Mouse (Mus musculus) embryonic facial prominence, embryonic 13.5 days (tissue): Measurements from ENCODE around the gene Znrf2. TPM values are rescaled to one million over a fixed set of nuclear protein-coding genes. Genes with fewer than 3 reads are reported as not detected.

Experiments
- ATAC-seq: fragments of 200-750 bp; cut with Nextera tagmentation; 2 replicates; pipeline ENCODE4 v1.8.0; 2017; ENCODE audit warnings: low read depth; ENCODE audit not compliant: insufficient number of reproducible peaks, insufficient read depth, low FRiP score, low TSS enrichment
- H3K27ac ChIP-seq: fragments of 300-500 bp; sonication (generic); 2 replicates; pipeline ENCODE4 v1.5.1; 2015; ENCODE audit warnings: moderate library complexity, mild to moderate bottlenecking, inconsistent platforms
- H3K27me3 ChIP-seq: fragments of 300-500 bp; sonication (generic); 2 replicates; pipeline ENCODE4 v1.6.1; 2015; ENCODE audit warnings: mild to moderate bottlenecking, inconsistent platforms
- H3K36me3 ChIP-seq: fragments of 300-500 bp; sonication (generic); 2 replicates; pipeline ENCODE4 v1.6.1; 2015; ENCODE audit warnings: mild to moderate bottlenecking, inconsistent platforms
- H3K4me1 ChIP-seq: fragments of 300-500 bp; sonication (generic); 2 replicates; pipeline ENCODE4 v1.6.1; 2015; ENCODE audit warnings: inconsistent platforms
- H3K4me2 ChIP-seq: fragments of 300-500 bp; sonication (generic); 2 replicates; pipeline ENCODE4 v1.6.1; 2015; ENCODE audit warnings: moderate library complexity, mild to moderate bottlenecking, inconsistent platforms
- H3K4me3 ChIP-seq: fragments of 300-500 bp; sonication (generic); 2 replicates; pipeline ENCODE4 v1.5.1; 2015; ENCODE audit warnings: mild to moderate bottlenecking, inconsistent platforms
- H3K9ac ChIP-seq: fragments of 300-500 bp; sonication (generic); 2 replicates; pipeline ENCODE4 v1.6.1; 2015; ENCODE audit warnings: mild to moderate bottlenecking, inconsistent platforms
- H3K9me3 ChIP-seq: fragments of 300-500 bp; sonication (generic); 2 replicates; pipeline ENCODE4 v1.6.1; 2016; ENCODE audit warnings: inconsistent platforms
- WGBS: fragments of 180-500 bp; shearing (Covaris S2); methylation state at CpG from one replicate; pipeline ENCODE4 v1.1.7; 2015; ENCODE audit warnings: mixed read lengths; 5-methylcytosine and 5-hydroxymethylcytosine counted together
- polyA plus RNA-seq: library from polyadenylated mRNA; unstranded; fragments of >200 nt; fragmentation: Nextera tagmentation; extraction: Ambion mirVana; gene quantifications from 2 replicates; pipeline ENCODE4 v1.2.1, GENCODE M21; 2015

The Znrf2 gene
- polyA plus RNA-seq, result 3.5 and 3.7 TPM in 2 replicates

- Histone ChIP-seq H3K27ac (peak within 1 kb of the TSS; percentile 96), H3K9me3 (no peaks in the 10 kb centered on the region), H3K36me3 (no peaks in the 10 kb centered on the region), H3K9ac (peak within 1 kb of the TSS; percentile 92), H3K27me3 (no peaks in the 10 kb centered on the region), H3K4me3 (peak within 1 kb of the TSS; percentile 85), H3K4me1 (peaks cover 25% of the 10 kb centered on the region), H3K4me2 (peak within 1 kb of the TSS; percentile 63)
- WGBS, result under 1% methylated on average over 59 of the region's 88 CpGs
- peak; percentile 99 for ATAC-seq
These were observed at the start of gene Znrf2 for GRCm38 (mm10) chr6:54816388-54817065. Gene Znrf2, plus strand, starts transcription at chr6:54816916.

- peaks cover 7% of the 10 kb centered on the region; the same call in 1 of the 2 replicates for H3K4me1 ChIP-seq
- H3K36me3 ChIP-seq, result no peaks in the 10 kb centered on the region
- H3K27ac ChIP-seq, result no peak overlapping the region
- WGBS, result 23% methylated on average over 4 of the region's 4 CpGs
- no peak for ATAC-seq
- no peak overlapping the region for H3K4me3 ChIP-seq
- no peak overlapping the region for H3K9ac ChIP-seq
- no peaks in the 10 kb centered on the region; the same call in 1 of the 2 replicates for H3K27me3 ChIP-seq
- no peaks in the 10 kb centered on the region for H3K9me3 ChIP-seq
- H3K4me2 ChIP-seq, result no peak overlapping the region
These were observed 49.0 kb upstream of the Znrf2 start for GRCm38 (mm10) chr6:54767746-54768145.

GRCm38 (mm10) chr6:54770766-54771165, 46.0 kb upstream of the Znrf2 start:
- Histone ChIP-seq H3K4me2 (no peak overlapping the region), H3K36me3 (no peaks in the 10 kb centered on the region), H3K27ac (no peak overlapping the region), H3K4me3 (no peak overlapping the region), H3K9ac (no peak overlapping the region), H3K4me1 (peaks cover 3% of the 10 kb centered on the region; the same call in 1 of the 2 replicates), H3K9me3 (no peaks in the 10 kb centered on the region), H3K27me3 (no peaks in the 10 kb centered on the region)
- WGBS, result 66% methylated on average over 4 of the region's 4 CpGs
- ATAC-seq, result no peak

GRCm38 (mm10) chr6:54771171-54771570, 45.5 kb upstream of the Znrf2 start:
- Histone ChIP-seq H3K4me1 (peaks cover 3% of the 10 kb centered on the region; the same call in 1 of the 2 replicates), H3K9ac (no peak overlapping the region), H3K27ac (no peak overlapping the region), H3K9me3 (no peaks in the 10 kb centered on the region), H3K27me3 (no peaks in the 10 kb centered on the region), H3K36me3 (no peaks in the 10 kb centered on the region), H3K4me2 (no peak overlapping the region), H3K4me3 (no peak overlapping the region)
- WGBS, result 77% methylated on average over 8 of the region's 8 CpGs
- ATAC-seq, result no peak

GRCm38 (mm10) chr6:54772078-54772477, 44.6 kb upstream of the Znrf2 start:
- 91% methylated on average over 5 of the region's 5 CpGs for WGBS
- H3K4me2 ChIP-seq, result no peak overlapping the region
- H3K4me3 ChIP-seq, result no peak overlapping the region

GRCm38 (mm10) chr6:54775739-54776138, 41.0 kb upstream of the Znrf2 start:
- no peak overlapping the region for H3K27ac ChIP-seq

More at GRCm38 (mm10) chr6:54772078-54772477, 44.6 kb upstream of the Znrf2 start:
- no peak for ATAC-seq
- H3K9me3 ChIP-seq, result no peaks in the 10 kb centered on the region
- H3K27ac ChIP-seq, result no peak overlapping the region
- peaks cover 3% of the 10 kb centered on the region; the same call in 1 of the 2 replicates for H3K4me1 ChIP-seq
- no peak overlapping the region for H3K9ac ChIP-seq
- no peaks in the 10 kb centered on the region for H3K27me3 ChIP-seq
- no peaks in the 10 kb centered on the region for H3K36me3 ChIP-seq

GRCm38 (mm10) chr6:54777661-54778060, 39.1 kb upstream of the Znrf2 start:
- H3K4me3 ChIP-seq, result no peak overlapping the region
- 36% methylated on average over 8 of the region's 8 CpGs for WGBS
- H3K27me3 ChIP-seq, result no peaks in the 10 kb centered on the region

More at GRCm38 (mm10) chr6:54775739-54776138, 41.0 kb upstream of the Znrf2 start:
- Histone ChIP-seq H3K4me2 (no peak overlapping the region), H3K9me3 (no peaks in the 10 kb centered on the region), H3K4me1 (no peaks in the 10 kb centered on the region), H3K36me3 (no peaks in the 10 kb centered on the region), H3K9ac (no peak overlapping the region), H3K27me3 (no peaks in the 10 kb centered on the region), H3K4me3 (no peak overlapping the region)
- no peak for ATAC-seq

GRCm38 (mm10) chr6:54779968-54780367, 36.7 kb upstream of the Znrf2 start:
- H3K9me3 ChIP-seq, result no peaks in the 10 kb centered on the region
- no peak overlapping the region for H3K4me2 ChIP-seq
- H3K4me1 ChIP-seq, result no peaks in the 10 kb centered on the region
- H3K4me3 ChIP-seq, result no peak overlapping the region
- H3K27ac ChIP-seq, result no peak overlapping the region
- H3K9ac ChIP-seq, result no peak overlapping the region
- no peak for ATAC-seq
- H3K36me3 ChIP-seq, result no peaks in the 10 kb centered on the region
- no peaks in the 10 kb centered on the region for H3K27me3 ChIP-seq
- WGBS, result 74% methylated on average over 5 of the region's 5 CpGs

More at GRCm38 (mm10) chr6:54777661-54778060, 39.1 kb upstream of the Znrf2 start:
- H3K36me3 ChIP-seq, result no peaks in the 10 kb centered on the region
- H3K9ac ChIP-seq, result no peak overlapping the region
- no peak for ATAC-seq
- H3K4me2 ChIP-seq, result no peak overlapping the region
- H3K4me1 ChIP-seq, result no peaks in the 10 kb centered on the region
- H3K9me3 ChIP-seq, result no peaks in the 10 kb centered on the region
- no peak overlapping the region for H3K27ac ChIP-seq

GRCm38 (mm10) chr6:54780569-54781304, 36.0 kb upstream of the Znrf2 start:
- WGBS, result 82% methylated on average over 5 of the region's 5 CpGs

GRCm38 (mm10) chr6:54781881-54782280, 34.8 kb upstream of the Znrf2 start:
- WGBS, result 72% methylated on average over 6 of the region's 6 CpGs
- no peak for ATAC-seq
- H3K27ac ChIP-seq, result no peak overlapping the region

More at GRCm38 (mm10) chr6:54780569-54781304, 36.0 kb upstream of the Znrf2 start:
- Histone ChIP-seq H3K36me3 (no peaks in the 10 kb centered on the region), H3K9me3 (no peaks in the 10 kb centered on the region), H3K4me3 (no peak overlapping the region), H3K27me3 (no peaks in the 10 kb centered on the region), H3K27ac (no peak overlapping the region), H3K4me1 (no peaks in the 10 kb centered on the region), H3K4me2 (no peak overlapping the region), H3K9ac (no peak overlapping the region)
- ATAC-seq, result no peak

GRCm38 (mm10) chr6:54785098-54785730, 31.5 kb upstream of the Znrf2 start:
- 45% methylated on average over 5 of the region's 5 CpGs for WGBS
- no peaks in the 10 kb centered on the region for H3K4me1 ChIP-seq
- H3K4me3 ChIP-seq, result no peak overlapping the region
- no peak overlapping the region for H3K4me2 ChIP-seq
- H3K27me3 ChIP-seq, result no peaks in the 10 kb centered on the region
- H3K9ac ChIP-seq, result no peak overlapping the region
- no peak for ATAC-seq
- no peaks in the 10 kb centered on the region for H3K9me3 ChIP-seq
- H3K36me3 ChIP-seq, result no peaks in the 10 kb centered on the region
- H3K27ac ChIP-seq, result no peak overlapping the region

More at GRCm38 (mm10) chr6:54781881-54782280, 34.8 kb upstream of the Znrf2 start:
- Histone ChIP-seq H3K27me3 (no peaks in the 10 kb centered on the region), H3K9me3 (no peaks in the 10 kb centered on the region), H3K36me3 (no peaks in the 10 kb centered on the region), H3K4me1 (no peaks in the 10 kb centered on the region), H3K4me3 (no peak overlapping the region), H3K4me2 (no peak overlapping the region), H3K9ac (no peak overlapping the region)
